Mouse (Mus musculus) urinary bladder, postnatal 14 days (tissue): ENCODE measurements around the gene Irak3.
A peak's percentile ranks its signal among the peaks of the same experiment; 100 is the strongest.
"Not testable (repeated sequence)": the region's sequence is repeated elsewhere in the genome, so short reads cannot be mapped to it uniquely, and the experiment has no call there.

Experiments
- DNase-seq: peaks from one replicate; pipeline ENCODE4 v3.0.0; 2021; ENCODE audit warnings: low spot score

Irak3 gene

DNA sequence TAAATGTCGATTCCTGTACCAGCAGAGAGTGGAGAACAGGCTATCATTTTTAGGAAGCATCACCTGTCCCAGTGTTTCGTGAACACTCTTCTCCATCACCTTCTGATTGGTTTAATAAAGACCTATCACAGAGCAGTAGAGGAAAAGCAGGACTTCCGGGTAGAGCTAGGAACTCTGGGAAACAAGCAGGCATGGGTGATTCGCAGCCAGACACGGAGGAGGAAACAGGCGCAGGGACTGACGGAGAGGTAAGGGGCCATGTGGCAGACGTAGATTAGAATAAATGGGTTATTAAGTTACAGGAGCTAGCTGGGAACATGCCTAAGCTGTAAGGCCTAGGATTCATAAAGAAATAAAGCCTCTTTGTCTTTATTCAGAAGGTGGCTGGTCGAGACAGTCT lies 41.4 kb downstream of the Irak3 start:
- no peak for DNase-seq

- DNase-seq: no peak
Measured at GRCm38 (mm10) chr10:120153911-120154310, 48.0 kb downstream of the Irak3 start.

DNA sequence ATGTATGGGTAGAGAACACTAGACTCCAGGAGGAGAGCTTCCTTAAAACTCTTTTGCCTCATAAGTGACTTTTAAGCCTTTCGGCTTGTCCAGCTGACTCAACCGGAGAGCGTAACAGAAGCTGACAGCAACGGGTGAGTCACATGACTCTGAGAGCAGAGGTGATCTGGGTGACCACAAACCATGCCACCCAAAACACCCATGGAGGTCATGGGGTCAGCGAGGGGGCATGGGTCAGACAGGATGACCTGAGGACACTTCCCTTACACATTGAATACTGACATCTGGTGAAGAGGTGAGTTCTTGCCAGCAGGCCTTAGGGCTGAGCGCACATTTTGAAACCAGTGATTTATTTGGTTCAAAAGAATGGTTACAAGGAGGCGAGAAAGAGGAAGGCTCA lies 50.3 kb downstream of the Irak3 start:
- DNase-seq: no peak

DNA sequence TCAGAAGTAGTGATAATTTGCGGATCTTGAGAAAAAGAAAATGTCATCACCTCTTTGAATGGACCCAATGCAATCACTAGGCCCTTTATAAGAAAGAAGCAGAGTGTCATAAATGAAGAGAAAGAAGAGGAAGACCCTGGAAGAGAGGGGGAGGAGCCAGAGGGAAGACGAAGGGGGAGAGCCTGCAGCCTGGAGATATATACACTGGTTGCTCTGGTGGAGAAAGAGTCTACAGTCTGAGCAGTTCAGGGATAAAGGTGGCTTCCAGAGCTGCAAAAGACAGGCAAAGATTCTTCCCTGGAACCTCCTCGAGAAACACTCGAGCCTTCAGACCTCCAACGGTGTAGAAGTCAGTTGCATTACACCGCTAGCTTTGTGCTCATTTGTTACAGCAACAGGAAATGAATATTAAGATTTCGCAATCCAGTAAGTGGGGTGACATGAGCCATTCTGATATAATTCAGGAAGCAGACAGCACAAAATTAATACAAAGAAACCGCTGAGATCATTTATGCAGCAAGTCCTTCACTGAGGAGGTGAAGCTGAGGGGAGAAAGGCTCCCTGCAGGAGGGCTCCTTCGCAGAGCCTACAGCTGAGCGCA lies 60.9 kb downstream of the Irak3 start:
- no peak for DNase-seq

- no peak for DNase-seq
Measured at GRCm38 (mm10) chr10:120140193-120140592, 61.7 kb downstream of the Irak3 start.

- no peak for DNase-seq
Measured at GRCm38 (mm10) chr10:120136020-120136562, 65.8 kb downstream of the Irak3 start.

DNA sequence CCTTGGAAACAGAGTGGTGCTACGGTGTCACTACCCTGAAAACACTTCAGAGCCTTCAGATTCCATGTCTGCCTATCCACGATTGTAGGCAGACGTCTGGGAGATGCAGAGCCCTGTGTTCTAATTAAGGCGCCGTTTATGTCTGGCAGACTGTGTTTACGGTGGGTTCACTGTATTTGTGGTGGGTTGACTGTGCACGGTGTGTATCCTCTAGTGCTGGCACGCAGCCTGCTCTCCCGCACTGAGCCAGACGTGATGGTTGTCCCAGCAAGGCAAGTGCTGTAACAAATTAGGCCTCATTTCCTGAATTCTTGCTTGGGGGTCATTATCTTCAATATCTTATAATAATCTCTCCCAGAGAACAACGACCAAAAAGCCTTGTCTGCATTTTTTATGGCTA lies 68.2 kb downstream of the Irak3 start:
- no peak for DNase-seq

DNA sequence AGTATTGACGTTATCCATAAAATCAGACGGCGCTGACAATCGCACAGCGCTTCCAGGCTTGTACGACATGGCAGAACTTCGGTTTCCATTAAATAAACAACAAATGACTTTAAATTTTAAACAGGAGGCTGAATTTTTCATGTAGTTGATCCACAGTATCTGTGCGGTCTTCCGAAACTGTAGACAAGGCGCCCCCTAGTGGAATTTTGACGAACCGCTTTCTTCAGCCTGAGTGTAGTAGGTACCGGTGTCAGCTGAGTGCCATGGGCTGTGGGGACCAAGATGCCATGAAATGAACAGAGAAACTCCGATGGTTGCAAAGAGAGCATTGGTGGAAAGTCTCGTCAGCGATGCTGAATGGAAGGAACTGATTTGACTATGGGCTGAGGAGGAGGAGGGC lies 71.3 kb downstream of the Irak3 start:
- DNase-seq: peak; percentile 37

- no peak for DNase-seq
Measured at GRCm38 (mm10) chr10:120128601-120129277, 73.2 kb downstream of the Irak3 start.

DNA sequence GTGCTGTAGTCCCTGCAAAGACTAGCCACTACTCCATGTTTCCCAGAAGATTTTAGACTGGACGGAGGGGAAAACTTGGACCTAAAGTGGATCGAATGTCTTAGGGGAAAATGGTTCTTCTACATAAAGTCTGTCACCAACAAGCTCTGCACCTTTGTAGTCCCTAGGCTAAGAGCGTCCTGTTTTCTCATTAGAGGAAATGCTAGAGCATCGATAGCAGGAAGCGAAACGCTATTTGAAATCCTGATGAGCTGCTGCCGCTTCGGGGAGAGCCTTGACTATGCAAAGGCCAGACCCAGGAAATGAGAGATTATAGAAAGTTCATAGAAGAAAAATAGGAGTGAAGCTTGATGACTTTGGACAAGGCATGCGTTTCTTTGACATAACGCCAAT lies 76.5 kb downstream of the Irak3 start:
- DNase-seq: no peak

DNA sequence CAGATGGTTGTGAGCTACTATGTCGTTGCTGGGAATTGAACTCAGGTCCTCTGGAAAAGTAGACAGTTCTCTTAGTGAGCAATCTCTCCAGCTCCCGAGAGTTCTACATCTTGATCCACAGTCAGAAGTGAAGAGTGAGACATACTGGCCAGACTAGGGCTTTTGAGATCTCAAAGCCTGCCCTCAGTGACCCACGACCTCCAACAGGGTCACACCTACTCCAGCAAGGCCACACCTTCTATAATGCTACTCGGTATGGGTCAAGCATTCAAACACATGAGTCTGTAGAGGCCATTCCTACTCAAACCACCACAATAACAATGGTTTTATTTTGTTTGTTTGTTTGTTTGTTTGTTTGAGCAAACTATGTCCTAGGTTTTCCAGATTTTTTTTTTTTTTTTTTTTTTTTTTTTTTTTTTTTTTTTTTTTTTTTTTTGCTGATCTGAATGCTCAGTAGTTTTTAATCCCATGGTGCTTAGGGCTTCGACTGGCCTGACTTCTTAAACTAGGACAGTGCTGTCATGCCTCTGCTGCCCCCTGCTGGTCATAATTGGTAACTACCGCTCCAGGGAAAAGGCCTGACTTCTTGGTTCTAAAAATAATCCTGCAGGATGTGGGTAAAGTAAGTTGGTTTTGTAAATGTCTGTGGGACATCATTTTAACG lies 77.0 kb downstream of the Irak3 start:
- peak; percentile 84 for DNase-seq

- DNase-seq: no peak
Measured at GRCm38 (mm10) chr10:120123721-120124120, 78.2 kb downstream of the Irak3 start.

- DNase-seq: no peak
Measured at GRCm38 (mm10) chr10:120115249-120115648, 86.7 kb downstream of the Irak3 start.

DNA sequence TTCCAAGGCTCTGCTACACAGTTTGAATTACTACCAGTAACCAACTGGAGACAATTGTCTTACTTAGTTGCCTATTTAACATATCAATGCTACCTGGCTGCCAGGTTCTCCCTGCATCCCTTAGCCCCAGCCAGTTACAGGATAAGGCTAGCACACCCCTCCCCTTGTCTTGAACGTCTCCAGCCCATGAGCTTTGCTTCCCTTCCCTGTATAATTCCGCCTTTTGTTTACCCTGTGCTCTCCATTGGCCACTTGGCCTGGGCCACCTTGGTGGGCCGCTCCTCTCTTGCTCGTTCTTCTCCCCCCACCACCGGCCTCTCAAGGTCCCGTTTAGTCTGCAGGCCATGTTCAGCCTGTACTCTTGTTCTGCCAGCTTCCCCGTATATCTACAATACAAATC lies 87.4 kb downstream of the Irak3 start:
- no peak for DNase-seq

DNA sequence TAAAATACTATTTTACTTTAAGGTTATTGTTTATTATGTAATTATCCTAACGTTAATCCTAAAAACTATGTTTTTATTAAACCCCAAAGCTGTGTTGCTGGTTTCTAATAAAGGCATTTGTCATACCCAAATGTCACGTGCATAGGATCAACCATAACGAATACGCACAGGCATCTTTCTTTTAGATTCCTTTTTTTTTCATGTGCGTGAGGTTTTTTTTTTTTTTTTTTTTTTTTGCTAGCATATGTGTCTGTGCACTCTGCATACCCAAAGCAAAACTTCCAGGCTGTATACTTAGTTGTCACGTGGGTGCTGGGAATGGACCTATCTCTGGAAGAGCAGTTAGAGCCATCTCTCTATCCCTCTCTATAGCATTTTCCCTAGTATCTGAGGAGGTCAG lies 88.0 kb downstream of the Irak3 start:
- DNase-seq: no peak

GRCm38 (mm10) chr10:120113482-120113881 lies 88.4 kb downstream of the Irak3 start:
- DNase-seq: not testable (repeated sequence)

DNA sequence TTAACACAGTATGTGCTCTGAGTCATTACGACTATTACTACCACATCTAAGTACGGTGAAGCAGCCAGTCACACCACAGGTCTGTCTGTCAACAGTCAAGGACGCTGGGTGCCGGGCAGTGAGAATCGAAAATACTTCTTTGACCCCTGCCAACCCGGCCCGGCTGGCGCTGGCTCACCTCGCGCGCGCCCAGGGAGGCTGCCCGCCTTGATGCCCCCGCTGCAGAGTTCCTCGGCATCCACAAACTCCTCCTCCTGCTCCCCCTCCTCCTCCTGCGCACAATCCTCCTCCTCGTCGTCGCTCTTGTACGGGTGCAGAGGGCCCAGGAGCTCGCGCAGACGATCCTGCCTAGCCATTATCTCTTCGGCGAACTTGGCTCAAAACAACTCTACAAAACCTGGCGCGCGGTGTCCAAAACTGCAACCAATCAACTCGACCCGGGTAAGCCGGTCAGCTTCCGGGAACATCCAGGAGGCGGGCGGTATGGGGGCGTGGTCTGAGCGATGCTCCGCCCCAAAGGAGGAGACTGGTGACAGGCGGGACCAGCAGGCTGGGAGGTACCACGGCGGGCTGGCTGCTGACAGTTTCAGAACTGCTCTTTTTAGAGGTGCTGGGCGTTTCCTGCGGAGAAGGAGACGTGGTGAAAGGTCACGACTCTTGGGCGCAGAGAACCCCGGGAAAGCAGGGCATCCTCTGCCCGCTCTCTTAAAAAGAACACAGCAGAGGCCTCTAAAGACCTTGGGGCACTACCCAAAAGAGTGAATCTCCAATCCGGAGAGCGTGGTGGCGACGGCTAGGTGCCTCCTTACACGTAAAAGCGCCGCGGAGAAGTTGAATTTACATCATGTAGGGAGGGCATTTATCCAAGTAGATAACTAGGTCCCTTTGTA lies 89.2 kb downstream of the Irak3 start, which contains the start of gene Helb:
Gene Helb, minus strand, starts transcription at position 481 of the 890 bp plus-strand sequence.
- DNase-seq: peak; percentile 98

- DNase-seq: no peak
Measured at GRCm38 (mm10) chr10:120111691-120112319, 90.1 kb downstream of the Irak3 start.

DNA sequence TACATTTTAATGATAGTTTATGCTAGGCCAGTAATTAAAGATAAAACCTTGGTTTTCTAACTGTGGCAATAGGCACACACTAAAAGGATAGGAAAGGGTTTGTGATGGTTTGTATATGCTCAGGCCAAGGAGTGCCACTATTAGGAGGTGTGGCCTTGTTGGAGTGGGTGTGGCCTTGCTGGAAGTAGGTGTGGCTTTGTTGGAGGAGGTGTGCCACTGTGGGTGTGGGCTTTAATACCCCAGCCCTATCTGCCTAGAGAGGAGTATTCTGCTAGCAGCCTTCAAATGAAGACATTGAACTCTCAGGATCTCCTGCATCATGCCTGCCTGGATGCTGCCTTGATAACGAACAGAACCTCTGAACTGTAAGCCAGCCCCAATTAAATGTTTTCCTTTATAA lies 101.1 kb downstream of the Irak3 start:
- DNase-seq: no peak

- no peak for DNase-seq
Measured at GRCm38 (mm10) chr10:120097564-120097963, 104.4 kb downstream of the Irak3 start.

GRCm38 (mm10) chr10:120095716-120096115 lies 106.2 kb downstream of the Irak3 start:
- DNase-seq: no peak

- no peak for DNase-seq
Measured at GRCm38 (mm10) chr10:120095136-120095535, 106.8 kb downstream of the Irak3 start.
